Mouse (Mus musculus): ENCODE data around the gene Kcnmb4. TPM values are rescaled to one million over a fixed set of nuclear protein-coding genes. Genes with fewer than 3 reads are reported as not detected.

The Kcnmb4 gene
- polyA plus RNA-seq, 1 experiment: 3.5 TPM

DNA sequence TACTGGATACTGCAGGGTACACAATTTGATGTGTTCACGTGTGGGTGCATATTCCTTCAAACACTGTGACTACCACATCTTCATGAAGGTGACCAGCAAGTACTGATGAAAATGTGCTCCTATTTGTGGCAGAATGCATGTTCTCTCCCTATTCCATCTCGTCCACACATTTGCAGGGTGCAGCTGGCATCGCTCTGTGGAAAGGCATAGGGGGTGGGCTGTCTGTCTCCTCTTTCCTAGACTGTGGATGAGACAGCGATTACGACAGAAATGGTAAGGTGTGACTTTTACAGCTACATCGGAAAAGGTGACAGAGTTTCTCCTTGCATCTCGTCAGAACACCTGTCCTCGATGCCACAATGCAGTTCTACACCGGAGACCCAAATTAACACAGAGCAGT, 14.9 kb downstream of the Kcnmb4 start:
- TF ChIP-seq CTCF (IDR thresholded peaks at IDR 0.05; ENCODE audit: borderline replicate concordance, insufficient read depth, low read length) (no peak), POLR2A (IDR thresholded peaks at IDR 0.05; ENCODE audit: low read depth, low read length) (no peak)
- no peak overlapping the region for H3K4me3 ChIP-seq (ENCODE audit: insufficient read depth, low read length)
- H3K27ac ChIP-seq (ENCODE audit: insufficient read depth, low read length): no peak overlapping the region
- no peaks in the 10 kb centered on the region for H3K4me1 ChIP-seq (ENCODE audit: control insufficient read depth, insufficient read depth, low read length)

DNA sequence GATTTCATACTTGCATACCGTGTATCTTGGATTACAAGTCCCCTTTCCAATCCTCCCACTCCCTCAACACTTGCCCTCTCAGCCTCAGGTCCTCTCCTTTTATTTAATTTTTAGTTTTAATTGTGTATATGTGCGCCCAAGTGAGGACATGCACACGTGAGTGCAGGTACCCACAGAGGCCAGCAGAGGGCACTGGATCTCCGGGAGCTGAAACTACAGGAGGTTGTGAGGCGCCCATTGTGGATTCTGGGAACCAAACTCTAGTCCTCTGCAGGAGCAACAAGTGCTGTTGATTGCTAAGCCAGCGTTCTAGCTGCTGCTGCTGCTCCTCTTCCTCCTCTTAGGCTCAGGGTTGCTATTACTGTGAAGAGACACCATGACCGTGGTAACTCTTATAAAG, 20.9 kb downstream of the Kcnmb4 start:
- no peak overlapping the region for H3K4me3 ChIP-seq (ENCODE audit: insufficient read depth, low read length)
- H3K27ac ChIP-seq (ENCODE audit: insufficient read depth, low read length): no peak overlapping the region
- TF ChIP-seq POLR2A (IDR thresholded peaks at IDR 0.05; ENCODE audit: low read depth, low read length): no peak
- TF ChIP-seq CTCF (IDR thresholded peaks at IDR 0.05; ENCODE audit: borderline replicate concordance, insufficient read depth, low read length): no peak
- no peaks in the 10 kb centered on the region for H3K4me1 ChIP-seq (ENCODE audit: control insufficient read depth, insufficient read depth, low read length)

DNA sequence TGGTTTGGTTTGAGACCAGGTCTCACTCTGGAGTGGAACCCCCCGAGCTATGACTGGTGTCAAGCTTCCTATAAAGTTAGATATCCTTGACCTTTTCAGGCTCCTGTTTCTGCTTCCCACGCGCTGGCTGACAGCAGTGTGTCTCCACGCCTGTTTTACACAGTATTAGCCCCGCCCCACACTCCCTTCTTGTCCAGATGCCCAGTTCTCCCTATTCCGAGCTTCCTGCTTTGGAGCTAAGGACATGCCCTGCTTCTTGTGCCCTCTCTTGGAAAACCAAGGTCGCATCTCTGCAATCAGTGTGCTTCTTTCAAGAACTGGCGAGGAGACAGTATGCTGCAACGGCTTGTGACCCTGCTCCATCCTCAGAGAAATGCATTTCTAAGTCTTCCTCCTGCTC, 23.1 kb downstream of the Kcnmb4 start:
- TF ChIP-seq CTCF (IDR thresholded peaks at IDR 0.05; ENCODE audit: borderline replicate concordance, insufficient read depth, low read length): no peak
- TF ChIP-seq POLR2A (IDR thresholded peaks at IDR 0.05; ENCODE audit: low read depth, low read length): no peak
- no peaks in the 10 kb centered on the region for H3K4me1 ChIP-seq (ENCODE audit: control insufficient read depth, insufficient read depth, low read length)
- no peak overlapping the region for H3K4me3 ChIP-seq (ENCODE audit: insufficient read depth, low read length)
- H3K27ac ChIP-seq (ENCODE audit: insufficient read depth, low read length): no peak overlapping the region

- H3K4me3 ChIP-seq (ENCODE audit: insufficient read depth, low read length): no peak overlapping the region
- TF ChIP-seq CTCF (IDR thresholded peaks at IDR 0.05; ENCODE audit: borderline replicate concordance, insufficient read depth, low read length) (no peak), POLR2A (IDR thresholded peaks at IDR 0.05; ENCODE audit: low read depth, low read length) (no peak)
- no peak overlapping the region for H3K27ac ChIP-seq (ENCODE audit: insufficient read depth, low read length)
- no peaks in the 10 kb centered on the region for H3K4me1 ChIP-seq (ENCODE audit: control insufficient read depth, insufficient read depth, low read length)
These were observed 25.5 kb downstream of the Kcnmb4 start for GRCm38 (mm10) chr10:116448166-116448565.

- Histone ChIP-seq H3K4me3 (ENCODE audit: insufficient read depth, low read length) (no peak overlapping the region), H3K4me1 (ENCODE audit: control insufficient read depth, insufficient read depth, low read length) (no peaks in the 10 kb centered on the region), H3K27ac (ENCODE audit: insufficient read depth, low read length) (no peak overlapping the region)
- TF ChIP-seq CTCF (IDR thresholded peaks at IDR 0.05; ENCODE audit: borderline replicate concordance, insufficient read depth, low read length) (no peak), POLR2A (IDR thresholded peaks at IDR 0.05; ENCODE audit: low read depth, low read length) (no peak)
These were observed 26.5 kb downstream of the Kcnmb4 start for GRCm38 (mm10) chr10:116447176-116447575.

- Histone ChIP-seq H3K4me1 (ENCODE audit: control insufficient read depth, insufficient read depth, low read length) (no peaks in the 10 kb centered on the region), H3K27ac (ENCODE audit: insufficient read depth, low read length) (no peak overlapping the region), H3K4me3 (ENCODE audit: insufficient read depth, low read length) (no peak overlapping the region)
- no peak for TF ChIP-seq POLR2A (IDR thresholded peaks at IDR 0.05; ENCODE audit: low read depth, low read length)
- no peak for TF ChIP-seq CTCF (IDR thresholded peaks at IDR 0.05; ENCODE audit: borderline replicate concordance, insufficient read depth, low read length)
These were observed 27.6 kb downstream of the Kcnmb4 start for GRCm38 (mm10) chr10:116446040-116446439.

DNA sequence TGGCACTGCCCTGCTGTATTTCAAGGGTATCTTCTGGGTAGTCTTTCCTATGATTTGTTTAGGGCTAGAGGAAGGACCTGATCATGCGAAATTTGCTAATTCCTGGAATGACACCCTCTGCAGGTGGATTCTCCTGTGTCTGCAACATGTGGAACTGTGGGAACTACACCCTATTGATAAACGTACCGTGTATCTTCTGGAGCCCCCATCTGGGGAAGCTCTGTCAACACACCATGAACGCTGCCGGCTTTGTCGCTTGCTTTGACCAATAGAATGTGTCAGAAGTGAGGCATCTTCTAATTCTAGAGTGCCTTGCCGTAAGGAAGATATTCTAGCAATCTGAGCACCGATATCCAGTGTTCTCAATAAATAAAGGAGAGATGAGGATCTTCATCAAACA, 28.9 kb downstream of the Kcnmb4 start:
- Histone ChIP-seq H3K4me3 (ENCODE audit: insufficient read depth, low read length) (no peak overlapping the region), H3K27ac (ENCODE audit: insufficient read depth, low read length) (no peak overlapping the region), H3K4me1 (ENCODE audit: control insufficient read depth, insufficient read depth, low read length) (no peaks in the 10 kb centered on the region)
- TF ChIP-seq POLR2A (IDR thresholded peaks at IDR 0.05; ENCODE audit: low read depth, low read length) (no peak), CTCF (IDR thresholded peaks at IDR 0.05; ENCODE audit: borderline replicate concordance, insufficient read depth, low read length) (no peak)

DNA sequence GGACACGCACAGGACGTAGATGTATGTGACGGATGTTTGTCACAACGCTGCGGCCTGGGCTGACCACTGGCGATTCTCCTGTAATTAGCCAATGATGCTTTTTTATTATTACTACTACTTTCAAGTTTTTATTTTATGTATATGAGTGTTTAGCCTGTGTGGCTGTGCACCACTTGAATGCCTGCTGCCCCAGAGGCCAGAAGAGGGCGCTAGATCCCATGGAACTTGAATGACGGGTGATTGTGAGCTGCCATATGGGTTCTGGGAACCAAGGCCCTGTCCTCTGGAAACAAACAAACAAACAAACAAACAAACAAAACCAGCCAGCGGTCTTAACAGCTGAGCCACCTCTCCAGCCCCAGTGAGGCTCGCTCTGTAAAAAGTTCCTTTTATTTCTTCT, 29.3 kb downstream of the Kcnmb4 start:
- H3K27ac ChIP-seq (ENCODE audit: insufficient read depth, low read length): no peak overlapping the region
- H3K4me3 ChIP-seq (ENCODE audit: insufficient read depth, low read length): no peak overlapping the region
- no peaks in the 10 kb centered on the region for H3K4me1 ChIP-seq (ENCODE audit: control insufficient read depth, insufficient read depth, low read length)
- TF ChIP-seq CTCF (IDR thresholded peaks at IDR 0.05; ENCODE audit: borderline replicate concordance, insufficient read depth, low read length) (no peak), POLR2A (IDR thresholded peaks at IDR 0.05; ENCODE audit: low read depth, low read length) (no peak)

GRCm38 (mm10) chr10:116440946-116441345, 32.7 kb downstream of the Kcnmb4 start:
- Histone ChIP-seq H3K4me3 (ENCODE audit: insufficient read depth, low read length) (no peak overlapping the region), H3K27ac (ENCODE audit: insufficient read depth, low read length) (no peak overlapping the region), H3K4me1 (ENCODE audit: control insufficient read depth, insufficient read depth, low read length) (no peaks in the 10 kb centered on the region)
- TF ChIP-seq CTCF (IDR thresholded peaks at IDR 0.05; ENCODE audit: borderline replicate concordance, insufficient read depth, low read length) (no peak), POLR2A (IDR thresholded peaks at IDR 0.05; ENCODE audit: low read depth, low read length) (no peak)

- H3K27ac ChIP-seq (ENCODE audit: insufficient read depth, low read length): no peak overlapping the region
- H3K4me3 ChIP-seq (ENCODE audit: insufficient read depth, low read length): no peak overlapping the region
- no peaks in the 10 kb centered on the region for H3K4me1 ChIP-seq (ENCODE audit: control insufficient read depth, insufficient read depth, low read length)
- TF ChIP-seq POLR2A (IDR thresholded peaks at IDR 0.05; ENCODE audit: low read depth, low read length) (no peak), CTCF (IDR thresholded peaks at IDR 0.05; ENCODE audit: borderline replicate concordance, insufficient read depth, low read length) (no peak)
These were observed 33.6 kb downstream of the Kcnmb4 start for GRCm38 (mm10) chr10:116440088-116440487.

DNA sequence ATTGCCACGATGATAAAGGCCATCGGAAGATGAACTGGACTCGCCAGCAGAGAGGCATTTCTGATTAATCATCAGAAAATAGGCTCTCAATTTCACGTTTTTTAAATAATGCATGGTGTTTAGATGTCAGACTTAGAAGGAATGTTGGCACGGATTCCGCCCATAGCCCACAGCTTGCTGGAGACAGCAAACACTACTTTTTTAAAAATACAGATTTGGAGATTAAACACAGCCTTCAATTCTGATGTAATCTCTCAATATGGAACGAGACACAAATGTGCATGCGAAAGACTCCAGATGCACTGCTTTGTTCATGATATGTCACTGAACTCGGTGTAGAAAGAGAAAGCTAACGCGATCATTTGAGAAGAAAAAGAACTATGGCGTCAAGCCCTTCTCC, 38.2 kb downstream of the Kcnmb4 start:
- TF ChIP-seq CTCF (IDR thresholded peaks at IDR 0.05; ENCODE audit: borderline replicate concordance, insufficient read depth, low read length): no peak
- TF ChIP-seq POLR2A (IDR thresholded peaks at IDR 0.05; ENCODE audit: low read depth, low read length): no peak
- Histone ChIP-seq H3K4me3 (ENCODE audit: insufficient read depth, low read length) (no peak overlapping the region), H3K27ac (ENCODE audit: insufficient read depth, low read length) (no peak overlapping the region; the same call in 1 of the 2 replicates), H3K4me1 (ENCODE audit: control insufficient read depth, insufficient read depth, low read length) (no peaks in the 10 kb centered on the region)
